Mouse (Mus musculus) embryo, embryonic 11.5 days (tissue): ENCODE data around the gene Gm17720.

Source experiments
- DNase-seq: peaks from one replicate; pipeline ENCODE4 v3.0.0-alpha.2; 2012; ENCODE audit warnings: low read depth, low spot score

The Gm17720 gene

GRCm38 (mm10) chr8:110102653-110103052 lies at the start of gene Gm17720:
Gene Gm17720, minus strand, starts transcription at chr8:110102753.
- DNase-seq, result no peak

DNA sequence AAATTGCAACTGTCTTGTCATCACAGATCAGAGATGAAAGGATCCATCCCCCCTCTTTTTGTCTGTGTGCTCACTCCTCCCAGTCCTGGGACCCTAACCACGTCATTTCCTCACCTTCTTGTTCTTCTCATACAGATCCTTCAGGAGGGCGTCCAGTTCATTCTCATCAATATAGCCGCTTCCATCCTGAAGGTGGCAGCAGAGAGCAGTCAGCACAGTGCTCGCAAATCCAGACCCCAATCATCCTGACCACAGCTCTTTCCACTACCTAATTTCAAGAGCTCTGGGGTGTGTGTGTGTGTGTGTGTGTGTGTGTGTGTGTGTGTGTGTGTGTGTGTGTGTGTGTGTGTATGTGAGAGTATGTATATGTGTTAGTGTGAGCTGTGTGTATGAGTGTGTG lies 43.0 kb upstream of the Gm17720 start:
- peak; percentile 64 for DNase-seq

- DNase-seq, result no peak
Measured at GRCm38 (mm10) chr8:110140770-110141169, 38.2 kb upstream of the Gm17720 start.

GRCm38 (mm10) chr8:110140156-110140555 lies 37.6 kb upstream of the Gm17720 start:
- no peak for DNase-seq

DNA sequence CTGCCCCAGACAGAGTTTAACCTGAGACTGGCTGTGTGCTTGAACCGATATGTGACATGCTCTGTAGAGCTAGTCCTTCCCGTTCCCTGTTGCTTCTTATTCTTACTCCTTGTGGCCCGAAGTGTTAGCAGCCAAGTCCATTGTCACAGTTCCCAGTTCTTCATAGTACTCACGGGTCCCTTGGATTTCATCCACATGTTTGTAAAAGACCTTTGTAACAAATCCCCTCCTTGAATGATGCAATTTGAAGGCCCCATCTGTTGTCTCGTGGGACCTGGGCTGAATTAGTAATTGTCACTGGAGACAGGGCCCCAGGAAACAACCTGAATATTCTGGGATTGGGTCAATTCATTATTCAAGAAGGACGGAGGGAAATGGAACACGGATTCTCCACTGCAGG lies 33.0 kb upstream of the Gm17720 start:
- no peak for DNase-seq

GRCm38 (mm10) chr8:110134236-110134635 lies 31.7 kb upstream of the Gm17720 start:
- DNase-seq, result no peak

DNA sequence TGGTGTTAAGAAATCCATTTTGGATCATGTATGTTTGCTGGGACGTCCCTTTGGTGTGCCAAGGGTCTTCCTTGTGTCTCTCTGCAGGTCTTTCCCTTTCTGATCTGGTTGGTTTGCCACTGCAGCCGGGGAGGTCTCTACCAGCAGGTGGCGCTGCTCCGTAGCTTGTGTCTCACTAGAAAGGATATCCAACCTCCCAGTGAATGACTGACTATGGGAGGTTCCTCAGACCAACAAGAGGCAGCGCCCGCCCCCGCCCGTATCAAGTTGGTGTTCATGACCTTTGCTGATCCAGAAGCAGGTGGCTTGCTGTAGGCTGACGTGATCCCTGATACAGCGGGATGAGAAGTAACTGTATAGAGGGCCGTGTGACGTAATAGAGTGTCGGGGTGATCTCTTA lies 28.0 kb upstream of the Gm17720 start:
- DNase-seq, result peak; percentile 63

DNA sequence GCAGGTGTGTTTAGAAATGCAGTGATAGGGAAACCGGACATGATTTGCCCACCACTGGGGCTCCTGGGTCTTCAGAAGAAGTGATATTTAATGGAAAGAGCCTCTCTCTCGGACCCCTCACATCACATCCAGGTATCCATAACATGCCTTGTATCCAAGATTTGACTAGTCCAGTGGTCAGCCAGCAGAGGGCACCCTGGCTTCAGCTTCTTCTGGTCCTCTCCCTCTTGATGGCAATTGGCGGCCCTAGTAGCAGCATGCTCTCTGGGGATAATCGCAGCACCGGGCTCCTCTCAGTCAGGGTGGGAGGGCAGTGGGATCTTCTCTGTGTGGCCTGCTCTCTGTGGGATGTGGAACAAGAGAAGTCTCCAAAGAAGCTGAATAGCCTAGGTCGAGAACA lies 17.2 kb upstream of the Gm17720 start:
- DNase-seq, result no peak

DNA sequence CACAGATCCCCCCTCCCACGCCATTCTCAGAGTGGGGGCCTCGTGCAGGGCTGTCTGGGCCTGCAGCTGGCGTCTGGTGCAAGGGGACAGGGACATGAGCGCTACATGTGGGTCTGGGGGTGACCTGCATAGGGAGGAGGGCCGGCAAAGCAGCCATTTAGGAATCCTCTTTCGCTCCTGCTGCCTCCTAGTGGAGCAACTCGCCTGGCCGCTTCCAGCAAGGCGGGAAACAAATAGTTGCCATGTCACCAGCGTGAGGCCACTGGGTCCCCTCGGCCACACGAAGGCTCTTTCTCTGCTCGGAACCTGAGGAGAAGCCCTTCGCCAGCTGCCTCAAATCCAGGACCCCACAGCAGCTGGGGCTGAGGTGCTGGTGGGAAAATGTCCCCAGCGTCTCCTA lies 877 bp downstream of the Gm17720 start:
- DNase-seq, result no peak

- no peak for DNase-seq
Measured at GRCm38 (mm10) chr8:110100907-110101306, 1.6 kb downstream of the Gm17720 start, which contains the start of gene Gm21964. Gene Gm21964, plus strand, starts transcription at chr8:110101207.

DNA sequence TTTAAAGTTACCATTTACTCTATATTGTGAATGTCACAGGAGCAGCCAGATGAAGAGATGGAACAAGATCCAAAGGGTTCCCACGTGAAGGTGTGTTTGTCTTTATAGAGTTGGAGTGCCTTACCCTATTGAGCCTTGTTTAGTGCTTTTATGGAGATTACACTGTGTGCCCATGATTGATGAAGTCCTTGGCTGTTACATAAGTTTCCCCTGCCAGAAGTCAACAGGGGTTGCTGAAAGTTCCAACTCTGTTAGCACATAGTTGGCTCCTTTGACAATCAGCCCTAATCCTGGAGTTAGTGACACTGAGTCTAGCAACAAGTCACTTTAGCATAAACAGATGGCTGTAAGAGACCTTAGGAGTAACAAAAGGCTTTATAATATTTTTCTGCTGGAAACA lies 10.7 kb downstream of the Gm17720 start:
- DNase-seq, result no peak

- no peak for DNase-seq
Measured at GRCm38 (mm10) chr8:110082416-110083105, 20.0 kb downstream of the Gm17720 start.

DNA sequence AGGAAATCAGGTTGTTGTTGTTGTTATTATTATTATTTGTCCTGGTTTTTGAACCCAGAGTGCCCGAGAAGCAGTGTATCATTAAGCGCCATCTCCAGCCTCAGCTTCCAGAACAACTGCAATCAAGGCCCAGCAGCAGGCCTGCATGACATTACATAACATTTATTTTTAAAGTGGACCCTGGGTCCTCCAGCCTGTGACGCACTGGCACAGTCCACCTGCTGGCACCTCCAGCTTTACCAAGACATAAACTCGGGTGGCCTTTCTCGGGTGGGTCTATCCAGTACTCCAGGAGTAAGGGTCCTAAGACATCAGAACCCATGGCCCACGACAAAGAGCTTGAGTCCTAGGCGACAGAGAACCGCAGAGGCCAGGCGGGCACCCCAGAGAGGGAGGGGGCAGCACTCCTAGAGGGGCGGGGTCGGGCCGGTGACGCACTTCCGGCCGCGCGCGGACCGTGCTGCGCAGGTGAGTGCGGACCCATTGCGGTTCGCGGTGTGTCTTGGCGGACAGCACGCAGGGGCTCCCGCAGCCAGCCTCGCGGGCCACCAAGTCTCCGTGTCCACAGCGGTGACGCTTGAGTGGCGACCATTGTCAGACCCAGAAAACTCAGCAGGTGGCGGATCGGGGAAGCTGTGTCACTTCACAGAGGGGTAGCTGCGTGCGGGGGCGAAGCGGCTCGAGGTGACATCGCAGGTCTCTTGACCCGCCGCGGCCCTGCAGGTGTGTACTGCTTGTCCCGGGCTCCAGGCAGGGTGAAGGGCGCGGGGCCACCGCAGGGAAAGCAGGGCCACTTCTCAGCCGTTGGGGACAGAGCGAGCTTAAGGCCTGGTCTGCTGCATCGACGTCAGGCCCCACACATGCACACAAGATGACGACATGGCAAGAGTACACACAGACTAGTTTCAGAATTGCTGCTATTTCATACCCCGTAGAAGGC lies 23.0 kb downstream of the Gm17720 start, which contains the start of gene Zfp612:
Gene Zfp612, plus strand, starts transcription at position 465 of the 940 bp plus-strand sequence.
- DNase-seq, result peak; percentile 31

DNA sequence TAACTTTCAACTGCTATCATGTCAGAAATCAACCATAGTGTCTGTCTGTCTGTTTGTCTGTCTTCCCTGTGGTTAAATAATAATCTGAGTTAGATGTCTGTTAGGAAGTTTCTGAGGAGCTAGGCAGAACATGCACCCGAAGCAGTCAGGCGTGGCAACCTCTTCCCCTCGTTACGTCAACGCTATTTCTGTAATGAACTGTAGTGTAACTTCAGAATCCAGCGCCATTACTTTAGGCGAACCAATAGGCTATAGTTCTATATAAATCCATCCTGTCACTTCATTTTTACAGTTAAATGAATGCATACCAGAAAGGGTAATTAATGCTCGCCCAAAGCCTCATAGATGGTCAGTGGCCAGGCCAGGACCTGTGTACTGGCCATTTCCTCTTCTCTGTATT lies 28.1 kb downstream of the Gm17720 start:
- no peak for DNase-seq

DNA sequence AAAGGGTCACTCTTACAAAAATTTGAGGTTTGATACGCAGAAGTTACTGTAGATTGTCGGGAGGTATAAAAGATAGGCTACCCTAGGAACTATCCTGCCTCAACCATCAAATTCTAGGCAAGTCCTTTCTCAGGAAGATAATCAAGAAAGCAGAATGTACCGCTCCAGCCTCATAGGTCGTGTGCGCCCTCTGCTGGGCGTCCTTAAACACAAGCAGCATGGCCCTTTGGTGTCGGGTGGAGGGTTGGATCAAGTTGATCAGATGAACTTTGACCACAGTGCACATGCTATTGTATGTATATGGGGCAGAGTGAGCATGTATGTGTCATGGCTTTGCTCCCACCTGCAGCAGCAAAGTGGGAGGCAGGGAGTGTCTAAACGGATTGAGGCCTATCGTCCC lies 31.0 kb downstream of the Gm17720 start:
- DNase-seq, result peak; percentile 59

DNA sequence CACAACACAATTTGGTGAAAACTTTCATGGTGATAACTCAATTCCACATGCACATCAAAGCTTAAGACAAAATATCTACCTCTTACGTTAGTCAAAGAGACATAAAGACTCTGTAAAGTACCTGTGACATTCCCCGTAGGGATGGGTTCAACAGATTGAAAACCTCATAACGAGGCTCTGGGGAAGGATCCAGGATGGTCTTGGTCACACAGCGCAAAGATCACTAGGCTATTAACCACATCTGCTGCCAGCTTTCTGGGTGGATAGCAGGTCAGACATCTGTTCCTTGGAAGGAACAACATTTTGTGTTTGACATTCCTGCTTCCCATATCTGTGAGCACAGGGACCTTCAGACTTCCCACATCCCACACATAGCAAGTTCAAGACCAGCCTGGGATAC lies 32.8 kb downstream of the Gm17720 start:
- no peak for DNase-seq

DNA sequence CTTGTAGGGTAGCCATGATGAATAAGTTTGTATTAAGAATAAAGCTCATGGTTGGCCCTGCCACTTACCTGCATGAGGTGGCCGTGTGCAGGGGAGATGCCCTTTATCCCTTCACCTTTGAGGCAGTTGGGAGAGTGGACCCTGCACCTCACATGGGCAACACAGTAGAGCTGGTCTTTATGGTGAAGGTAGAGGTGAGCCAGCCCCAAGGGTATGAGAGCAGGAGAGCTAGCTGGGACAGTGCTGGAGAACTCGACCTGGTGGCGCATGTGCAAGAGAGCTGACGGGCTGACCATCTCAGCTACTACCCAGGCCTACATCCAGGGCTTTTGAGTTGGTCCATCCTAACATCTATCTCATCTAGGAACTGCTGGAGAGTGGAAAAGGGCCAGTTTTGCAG lies 36.9 kb downstream of the Gm17720 start:
- no peak for DNase-seq

GRCm38 (mm10) chr8:110064606-110065365 lies 37.8 kb downstream of the Gm17720 start:
- no peak for DNase-seq

GRCm38 (mm10) chr8:110064161-110064560 lies 38.4 kb downstream of the Gm17720 start:
- no peak for DNase-seq

DNA sequence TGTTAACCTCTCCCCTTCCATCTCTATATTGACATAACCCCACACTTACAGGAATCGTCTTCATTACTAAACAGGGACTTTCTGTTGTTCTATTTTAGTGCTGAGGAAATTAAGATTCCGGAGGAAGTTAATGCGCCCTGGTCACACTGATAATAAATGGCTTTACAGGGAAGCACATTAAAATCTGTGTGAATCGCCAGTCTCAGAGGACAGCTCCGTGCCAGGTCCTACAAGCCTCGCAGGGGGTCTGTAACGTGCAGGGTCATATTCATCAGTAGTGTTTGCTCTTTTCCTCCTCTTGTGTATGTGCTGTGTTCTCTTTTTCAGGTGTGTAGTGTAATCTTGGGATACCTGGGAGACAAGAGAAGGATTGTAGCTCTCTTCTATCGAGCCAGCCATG lies 44.3 kb downstream of the Gm17720 start:
- DNase-seq, result no peak

GRCm38 (mm10) chr8:110051208-110051607 lies 51.3 kb downstream of the Gm17720 start:
- DNase-seq, result no peak

- no peak for DNase-seq
Measured at GRCm38 (mm10) chr8:110040509-110040908, 62.0 kb downstream of the Gm17720 start.
